Mouse (Mus musculus): ENCODE results near the gene Lzts2. TPM values are rescaled to one million over a fixed set of nuclear protein-coding genes. Genes with fewer than 3 reads are reported as not detected.

Lzts2 gene
- polyA plus RNA-seq, 1 experiment from 2014 or later, result 29.1 TPM

DNA sequence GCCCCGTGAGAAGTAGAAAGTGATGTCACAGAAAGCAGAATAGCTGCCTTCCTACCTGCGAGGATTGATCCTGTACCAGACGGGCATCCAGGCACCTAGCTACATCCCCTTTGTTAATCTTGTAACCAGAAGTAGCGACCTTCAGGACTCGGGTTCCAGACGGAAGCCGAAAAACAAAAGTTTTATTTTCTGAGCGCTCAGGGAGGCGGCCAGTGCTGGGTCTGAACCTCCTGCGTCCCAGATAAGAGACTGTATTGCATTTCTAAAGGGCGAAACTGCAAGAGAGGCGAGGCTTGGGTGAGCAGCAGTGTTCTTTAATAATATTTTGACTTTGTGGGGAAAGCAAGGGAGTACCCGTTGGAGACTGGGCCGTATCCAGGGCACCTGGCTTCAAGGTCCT is 44.6 kb downstream of the Lzts2 start:
- under 1% methylated on average over 14 of the region's 14 CpGs for WGBS
- ATAC-seq (ENCODE audit: low read depth), result peak; percentile 4
- peak overlapping the region; percentile 94 for H3K9ac ChIP-seq

DNA sequence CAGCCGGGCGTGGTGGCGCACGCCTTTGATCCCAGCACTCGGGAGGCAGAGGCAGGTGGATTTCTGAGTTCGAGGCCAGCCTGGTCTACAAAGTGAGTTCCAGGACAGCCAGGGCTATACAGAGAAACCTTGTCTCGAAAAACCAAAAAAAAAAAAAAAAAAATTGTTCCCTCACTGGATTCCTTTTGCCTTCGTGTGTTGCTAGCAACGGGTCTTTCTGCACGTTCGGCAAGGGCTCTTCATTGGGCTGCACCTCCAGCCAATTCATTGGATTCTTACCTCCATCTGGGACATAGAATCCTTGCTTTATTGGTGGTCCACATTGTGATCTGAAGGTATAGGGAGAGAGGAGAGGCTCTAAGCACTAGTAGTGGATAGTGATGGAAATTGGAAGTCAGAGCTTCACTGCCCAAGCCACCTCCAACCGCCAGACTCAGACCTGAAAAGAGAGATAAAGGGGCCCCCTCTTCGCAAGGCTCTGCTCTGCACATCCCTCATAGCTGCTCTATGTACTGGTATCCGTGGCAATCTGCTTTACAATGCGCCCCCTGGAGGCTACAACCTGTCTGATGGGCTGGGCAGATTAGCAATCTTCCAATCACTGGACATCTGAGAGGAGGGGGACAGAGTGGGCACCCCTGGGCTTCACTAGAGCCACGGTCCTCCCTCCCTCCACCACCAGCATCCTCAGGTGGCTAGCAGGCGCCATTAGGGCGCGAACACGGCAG is 49.5 kb downstream of the Lzts2 start:
- Histone ChIP-seq H3K4me2 (peak overlapping the region; percentile 18; the same call in 1 of the 2 replicates), H3K36me3 (no peaks in the 10 kb centered on the region), H3K9ac (peak overlapping the region; percentile 47; the same call in 1 of the 2 replicates), H3K4me3 (no peak overlapping the region; the same call in 1 of the 2 replicates), H3K9me3 (no peaks in the 10 kb centered on the region), H3K27me3 (peaks cover 49% of the 10 kb centered on the region), H3K4me1 (replicated peaks) (peaks cover 27% of the 10 kb centered on the region), H3K27ac (replicated peaks) (no peak overlapping the region; the same call in 1 of the 2 replicates)
- WGBS, result 45% methylated on average over 20 of the region's 20 CpGs
- no peak for ATAC-seq (ENCODE audit: low read depth)

More for the DNA sequence above, 44.6 kb downstream of the Lzts2 start:
- no peaks in the 10 kb centered on the region for H3K9me3 ChIP-seq
- H3K4me2 ChIP-seq, result peak overlapping the region; percentile 92
- H3K27ac ChIP-seq (replicated peaks), result peak overlapping the region; percentile 98
- no peaks in the 10 kb centered on the region; the same call in 1 of the 2 replicates for H3K27me3 ChIP-seq
- peaks cover 32% of the 10 kb centered on the region for H3K4me1 ChIP-seq (replicated peaks)
- H3K4me3 ChIP-seq, result peak overlapping the region; percentile 65
- H3K36me3 ChIP-seq, result peaks cover 16% of the 10 kb centered on the region

- ATAC-seq (ENCODE audit: low read depth), result no peak
- H3K27me3 ChIP-seq, result peaks cover 64% of the 10 kb centered on the region
- H3K9me3 ChIP-seq, result no peaks in the 10 kb centered on the region
- no peak overlapping the region for H3K4me3 ChIP-seq
- no peak overlapping the region for H3K4me2 ChIP-seq
- no peaks in the 10 kb centered on the region for H3K36me3 ChIP-seq
- peaks cover 19% of the 10 kb centered on the region for H3K4me1 ChIP-seq (replicated peaks)
- WGBS, result 2% methylated on average over 21 of the region's 21 CpGs
- no peak overlapping the region for H3K27ac ChIP-seq (replicated peaks)
- peak overlapping the region; percentile 0; the same call in 1 of the 2 replicates for H3K9ac ChIP-seq
These were observed 51.0 kb downstream of the Lzts2 start for GRCm38 (mm10) chr19:45065226-45065625.

GRCm38 (mm10) chr19:45067170-45067569 is 53.0 kb downstream of the Lzts2 start:
- peaks cover 83% of the 10 kb centered on the region for H3K27me3 ChIP-seq
- ATAC-seq (ENCODE audit: low read depth), result no peak
- WGBS, result 10% methylated on average over 17 of the region's 17 CpGs
- no peak overlapping the region for H3K4me2 ChIP-seq
- H3K9ac ChIP-seq, result no peak overlapping the region
- peaks cover 19% of the 10 kb centered on the region for H3K4me1 ChIP-seq (replicated peaks)
- H3K36me3 ChIP-seq, result no peaks in the 10 kb centered on the region
- no peak overlapping the region for H3K27ac ChIP-seq (replicated peaks)
- H3K9me3 ChIP-seq, result no peaks in the 10 kb centered on the region
- H3K4me3 ChIP-seq, result no peak overlapping the region

DNA sequence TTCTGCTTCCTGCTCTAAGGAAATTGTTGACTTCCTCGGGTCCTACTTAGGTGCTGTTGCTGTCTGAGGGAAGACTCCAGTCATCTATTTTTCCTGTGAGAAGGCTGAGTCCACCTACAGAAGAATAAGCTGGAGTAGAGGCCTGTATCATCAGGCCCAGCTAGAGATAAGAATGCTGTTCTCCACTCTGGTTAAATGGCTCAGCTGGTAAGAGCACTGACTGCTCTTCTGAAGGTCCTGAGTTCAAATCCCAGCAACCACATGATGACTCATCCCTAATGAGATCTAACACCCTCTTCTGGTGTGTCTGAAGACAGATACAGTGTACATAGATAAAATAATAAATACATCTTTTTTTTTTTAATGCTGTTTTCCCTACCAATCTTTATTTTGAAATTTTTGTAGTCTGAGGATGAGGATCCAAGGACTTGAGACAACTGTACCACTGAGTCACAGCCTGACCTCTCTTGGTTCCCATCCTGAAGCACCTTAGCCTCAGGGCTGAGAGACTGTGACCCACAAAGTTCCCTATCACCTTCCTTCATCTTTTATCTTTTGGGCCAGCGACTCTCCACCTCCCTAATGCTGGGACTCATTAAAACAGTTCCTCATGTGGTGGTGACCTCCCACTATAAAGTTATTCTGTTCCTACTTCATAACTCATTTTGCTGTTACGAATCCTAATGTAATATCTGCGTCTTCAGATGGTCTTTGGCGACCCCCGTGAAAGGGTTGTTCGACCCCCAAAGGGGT is 53.7 kb downstream of the Lzts2 start:
- no peak for ATAC-seq (ENCODE audit: low read depth)

GRCm38 (mm10) chr19:45073871-45074542 is 59.8 kb downstream of the Lzts2 start:
- Histone ChIP-seq H3K9me3 (no peaks in the 10 kb centered on the region), H3K27ac (replicated peaks) (0 out of 2 replicates have a peak overlapping the region, but pooled peaks have one; percentile 86), H3K36me3 (no peaks in the 10 kb centered on the region), H3K27me3 (peaks cover 83% of the 10 kb centered on the region), H3K4me2 (peak overlapping the region; percentile 99), H3K4me3 (peak overlapping the region; percentile 53), H3K4me1 (replicated peaks) (peaks cover 33% of the 10 kb centered on the region), H3K9ac (peak overlapping the region; percentile 75)
- 8% methylated on average over 20 of the region's 20 CpGs for WGBS
- ATAC-seq (ENCODE audit: low read depth), result peak; percentile 51; the same call in 1 of the 2 replicates

More for the DNA sequence above, 53.7 kb downstream of the Lzts2 start:
- H3K4me1 ChIP-seq (replicated peaks), result peaks cover 19% of the 10 kb centered on the region
- no peak overlapping the region for H3K4me3 ChIP-seq
- no peak overlapping the region for H3K9ac ChIP-seq
- WGBS, result 77% methylated on average over 7 of the region's 7 CpGs
- no peaks in the 10 kb centered on the region for H3K36me3 ChIP-seq
- peaks cover 88% of the 10 kb centered on the region for H3K27me3 ChIP-seq
- no peak overlapping the region for H3K27ac ChIP-seq (replicated peaks)
- H3K9me3 ChIP-seq, result no peaks in the 10 kb centered on the region
- H3K4me2 ChIP-seq, result no peak overlapping the region

- Histone ChIP-seq H3K27me3 (peaks cover 83% of the 10 kb centered on the region), H3K4me1 (replicated peaks) (peaks cover 41% of the 10 kb centered on the region), H3K9ac (peak within 1 kb of the TSS; percentile 75), H3K4me2 (peak within 1 kb of the TSS; percentile 99), H3K9me3 (no peaks in the 10 kb centered on the region), H3K27ac (replicated peaks) (peak within 1 kb of the TSS; percentile 86), H3K36me3 (no peaks in the 10 kb centered on the region), H3K4me3 (peak within 1 kb of the TSS; percentile 53)
- WGBS, result under 1% methylated on average over 45 of the region's 45 CpGs
- peak; percentile 88 for ATAC-seq (ENCODE audit: low read depth)
These were observed 60.5 kb downstream of the Lzts2 start, which contains the start of gene Kazald1 for GRCm38 (mm10) chr19:45074580-45075322. TSS of gene Kazald1 (plus strand) at chr19:45075241.

GRCm38 (mm10) chr19:45075323-45076035 is 61.3 kb downstream of the Lzts2 start:
- peak overlapping the region; percentile 75 for H3K9ac ChIP-seq
- H3K4me1 ChIP-seq (replicated peaks), result peaks cover 48% of the 10 kb centered on the region
- H3K27ac ChIP-seq (replicated peaks), result peak overlapping the region; percentile 86; the same call in 1 of the 2 replicates
- peaks cover 83% of the 10 kb centered on the region for H3K27me3 ChIP-seq
- H3K4me2 ChIP-seq, result peak overlapping the region; percentile 99
- WGBS, result under 1% methylated on average over 32 of the region's 32 CpGs
- H3K9me3 ChIP-seq, result no peaks in the 10 kb centered on the region
- peak overlapping the region; percentile 53 for H3K4me3 ChIP-seq
- no peaks in the 10 kb centered on the region for H3K36me3 ChIP-seq
- ATAC-seq (ENCODE audit: low read depth), result peak; percentile 52

DNA sequence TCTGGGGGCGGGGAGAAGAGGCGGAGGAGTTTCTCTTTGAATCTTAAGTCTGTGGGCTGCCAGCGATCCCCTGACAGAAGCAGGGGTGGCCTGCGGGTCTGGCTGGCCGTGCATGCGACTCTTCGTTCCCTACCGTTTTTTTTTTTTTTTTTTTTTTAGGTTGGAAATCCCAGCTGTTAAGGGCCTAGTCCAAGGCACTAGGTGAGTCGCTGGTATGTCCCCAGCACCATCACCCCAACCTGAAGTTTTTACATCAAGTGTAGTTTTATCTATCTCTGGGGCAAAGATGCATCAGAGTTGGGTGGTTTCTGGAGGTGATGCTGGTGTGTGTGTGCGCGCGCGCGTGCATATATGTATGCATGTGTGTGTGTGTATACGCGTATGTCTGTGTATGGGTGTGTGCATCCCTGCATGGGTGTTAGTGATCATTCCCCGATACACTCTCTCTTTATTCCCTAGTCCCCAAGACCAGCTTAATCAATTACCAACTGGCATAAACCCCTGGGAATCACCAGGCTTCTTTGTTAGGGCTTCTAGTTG is 61.9 kb downstream of the Lzts2 start:
- Histone ChIP-seq H3K4me1 (replicated peaks) (peaks cover 54% of the 10 kb centered on the region), H3K9ac (peak overlapping the region; percentile 75; the same call in 1 of the 2 replicates)

More for the DNA sequence above, 61.9 kb downstream of the Lzts2 start:
- 9% methylated on average over 17 of the region's 17 CpGs for WGBS
- ATAC-seq (ENCODE audit: low read depth), result no peak
- Histone ChIP-seq H3K9me3 (no peaks in the 10 kb centered on the region), H3K4me2 (peak overlapping the region; percentile 99), H3K4me3 (peak overlapping the region; percentile 53), H3K36me3 (no peaks in the 10 kb centered on the region), H3K27ac (replicated peaks) (no peak overlapping the region), H3K27me3 (peaks cover 83% of the 10 kb centered on the region)

All from neural tube, embryonic 13.5 days (tissue).